Mouse (Mus musculus) midbrain, embryonic 13.5 days (tissue): ENCODE data around the gene Enox1. TPM values are rescaled to one million over a fixed set of nuclear protein-coding genes. Genes with fewer than 3 reads are reported as not detected.
A peak's percentile ranks its signal among the peaks of the same experiment; 100 is the strongest.

Experiments used
- ATAC-seq: fragments of 200-750 bp; cut with Nextera tagmentation; 2 replicates; pipeline ENCODE4 v1.8.0; 2017; ENCODE audit warnings: mild to moderate bottlenecking, moderate TSS enrichment, moderate library complexity
- H3K27ac ChIP-seq: fragments of 300-500 bp; sonication (generic); 2 replicates; pipeline ENCODE4 v1.5.1; 2015; ENCODE audit warnings: inconsistent platforms, mild to moderate bottlenecking, moderate library complexity
- H3K27me3 ChIP-seq: fragments of 300-500 bp; sonication (generic); 2 replicates; pipeline ENCODE4 v1.6.1; 2015; ENCODE audit warnings: mild to moderate bottlenecking, inconsistent platforms
- H3K36me3 ChIP-seq: fragments of 300-500 bp; sonication (generic); 2 replicates; pipeline ENCODE4 v1.6.1; 2015; ENCODE audit warnings: mild to moderate bottlenecking, inconsistent platforms
- H3K4me1 ChIP-seq: fragments of 300-500 bp; sonication (generic); replicated peaks from 2 replicates; pipeline ENCODE4 v1.6.1; 2015; ENCODE audit warnings: inconsistent platforms
- H3K4me2 ChIP-seq: fragments of 300-500 bp; sonication (generic); replicated peaks from 2 replicates; pipeline ENCODE4 v1.6.1; 2015; ENCODE audit warnings: moderate library complexity, mild to moderate bottlenecking, inconsistent platforms
- H3K4me3 ChIP-seq: fragments of 300-500 bp; sonication (generic); replicated peaks from 2 replicates; pipeline ENCODE4 v1.5.1; 2015; ENCODE audit warnings: mild to moderate bottlenecking, inconsistent platforms
- H3K9ac ChIP-seq: fragments of 300-500 bp; sonication (generic); replicated peaks from 2 replicates; pipeline ENCODE4 v1.6.1; 2015; ENCODE audit warnings: mild to moderate bottlenecking, inconsistent platforms
- H3K9me3 ChIP-seq: fragments of 300-500 bp; sonication (generic); 2 replicates; pipeline ENCODE4 v1.6.1; 2016; ENCODE audit warnings: mild to moderate bottlenecking, inconsistent platforms
- WGBS: fragments of 180-500 bp; shearing (Covaris S2); methylation state at CpG from one replicate; pipeline ENCODE4 v1.1.7; 2015; 5-methylcytosine and 5-hydroxymethylcytosine counted together
- polyA plus RNA-seq: library from polyadenylated mRNA; unstranded; fragments of >200 nt; fragmentation: Nextera tagmentation; extraction: Ambion mirVana; gene quantifications from 2 replicates; pipeline ENCODE4 v1.2.1, GENCODE M21; 2015

Enox1 gene
- polyA plus RNA-seq, 1 experiment from 2014 or later, result 44.0 TPM

GRCm38 (mm10) chr14:77256943-77257342 lies 100.4 kb downstream of the Enox1 start:
- Histone ChIP-seq H3K27ac (no peak overlapping the region), H3K36me3 (no peaks in the 10 kb centered on the region), H3K9me3 (no peaks in the 10 kb centered on the region), H3K27me3 (no peaks in the 10 kb centered on the region), H3K9ac (no peak overlapping the region), H3K4me2 (no peak overlapping the region), H3K4me3 (no peak overlapping the region), H3K4me1 (peaks cover 19% of the 10 kb centered on the region)
- ATAC-seq, result no peak
- WGBS, result 64% methylated on average over 2 of the region's 2 CpGs

GRCm38 (mm10) chr14:77257461-77257860 lies 100.9 kb downstream of the Enox1 start:
- H3K27me3 ChIP-seq, result no peaks in the 10 kb centered on the region
- no peak overlapping the region for H3K27ac ChIP-seq
- H3K4me3 ChIP-seq, result no peak overlapping the region
- no peak for ATAC-seq
- H3K4me1 ChIP-seq, result peaks cover 19% of the 10 kb centered on the region
- no peak overlapping the region for H3K4me2 ChIP-seq
- H3K36me3 ChIP-seq, result no peaks in the 10 kb centered on the region
- H3K9me3 ChIP-seq, result no peaks in the 10 kb centered on the region
- H3K9ac ChIP-seq, result no peak overlapping the region
- WGBS, result 62% methylated on average over 1 of the region's 1 CpGs

- ATAC-seq, result no peak
- no peaks in the 10 kb centered on the region for H3K9me3 ChIP-seq
- no peak overlapping the region for H3K4me3 ChIP-seq
- peaks cover 19% of the 10 kb centered on the region for H3K4me1 ChIP-seq
- 45% methylated on average over 4 of the region's 4 CpGs for WGBS
- no peak overlapping the region for H3K4me2 ChIP-seq
- no peak overlapping the region for H3K27ac ChIP-seq
- H3K9ac ChIP-seq, result no peak overlapping the region
- H3K27me3 ChIP-seq, result no peaks in the 10 kb centered on the region
- no peaks in the 10 kb centered on the region for H3K36me3 ChIP-seq
Measured at GRCm38 (mm10) chr14:77258186-77258585, 101.6 kb downstream of the Enox1 start.

- Histone ChIP-seq H3K27me3 (no peaks in the 10 kb centered on the region), H3K4me1 (peaks cover 31% of the 10 kb centered on the region), H3K4me2 (no peak overlapping the region), H3K27ac (no peak overlapping the region), H3K36me3 (no peaks in the 10 kb centered on the region), H3K9me3 (no peaks in the 10 kb centered on the region), H3K4me3 (no peak overlapping the region), H3K9ac (no peak overlapping the region)
- ATAC-seq, result no peak
- WGBS, result 94% methylated on average over 5 of the region's 5 CpGs
Measured at GRCm38 (mm10) chr14:77259686-77260085, 103.1 kb downstream of the Enox1 start.

GRCm38 (mm10) chr14:77260107-77260506 lies 103.5 kb downstream of the Enox1 start:
- 69% methylated on average over 4 of the region's 4 CpGs for WGBS
- Histone ChIP-seq H3K4me3 (no peak overlapping the region), H3K4me1 (peaks cover 28% of the 10 kb centered on the region), H3K4me2 (no peak overlapping the region), H3K36me3 (no peaks in the 10 kb centered on the region), H3K27ac (no peak overlapping the region), H3K9ac (no peak overlapping the region), H3K9me3 (no peaks in the 10 kb centered on the region), H3K27me3 (no peaks in the 10 kb centered on the region)
- no peak for ATAC-seq

GRCm38 (mm10) chr14:77266805-77267771 lies 110.5 kb downstream of the Enox1 start:
- Histone ChIP-seq H3K36me3 (no peaks in the 10 kb centered on the region), H3K9me3 (no peaks in the 10 kb centered on the region), H3K4me3 (no peak overlapping the region), H3K27ac (peak overlapping the region; percentile 58; the same call in 1 of the 2 replicates), H3K4me1 (peaks cover 42% of the 10 kb centered on the region), H3K27me3 (no peaks in the 10 kb centered on the region), H3K9ac (0 out of 2 replicates have a peak overlapping the region, but pooled peaks have one; percentile 20), H3K4me2 (peak overlapping the region; percentile 33)
- 42% methylated on average over 17 of the region's 17 CpGs for WGBS
- ATAC-seq, result peak; percentile 73

GRCm38 (mm10) chr14:77272248-77272930 lies 115.8 kb downstream of the Enox1 start:
- 69% methylated on average over 12 of the region's 12 CpGs for WGBS
- no peak overlapping the region; the same call in 1 of the 2 replicates for H3K9ac ChIP-seq
- H3K27ac ChIP-seq, result peak overlapping the region; percentile 39; the same call in 1 of the 2 replicates
- peaks cover 34% of the 10 kb centered on the region for H3K4me1 ChIP-seq
- no peaks in the 10 kb centered on the region for H3K27me3 ChIP-seq
- ATAC-seq, result no peak
- H3K4me2 ChIP-seq, result no peak overlapping the region
- no peak overlapping the region for H3K4me3 ChIP-seq
- no peaks in the 10 kb centered on the region for H3K36me3 ChIP-seq
- H3K9me3 ChIP-seq, result no peaks in the 10 kb centered on the region

- WGBS, result 54% methylated on average over 13 of the region's 13 CpGs
- Histone ChIP-seq H3K9ac (no peak overlapping the region; the same call in 1 of the 2 replicates), H3K4me1 (peaks cover 28% of the 10 kb centered on the region), H3K4me2 (no peak overlapping the region), H3K9me3 (no peaks in the 10 kb centered on the region), H3K4me3 (no peak overlapping the region), H3K36me3 (no peaks in the 10 kb centered on the region), H3K27me3 (no peaks in the 10 kb centered on the region), H3K27ac (peak overlapping the region; percentile 39; the same call in 1 of the 2 replicates)
- 0 out of 2 replicates have a peak, but pooled peaks have one; percentile 40 for ATAC-seq
Measured at GRCm38 (mm10) chr14:77272931-77273446, 116.4 kb downstream of the Enox1 start.

GRCm38 (mm10) chr14:77273721-77274120 lies 117.2 kb downstream of the Enox1 start:
- Histone ChIP-seq H3K9ac (no peak overlapping the region), H3K27me3 (no peaks in the 10 kb centered on the region), H3K4me3 (no peak overlapping the region), H3K9me3 (no peaks in the 10 kb centered on the region), H3K4me1 (peaks cover 28% of the 10 kb centered on the region), H3K27ac (peak overlapping the region; percentile 53; the same call in 1 of the 2 replicates), H3K4me2 (no peak overlapping the region), H3K36me3 (no peaks in the 10 kb centered on the region)
- WGBS, result 73% methylated on average over 6 of the region's 6 CpGs
- no peak for ATAC-seq

- 90% methylated on average over 6 of the region's 6 CpGs for WGBS
- H3K4me2 ChIP-seq, result no peak overlapping the region
- no peak for ATAC-seq
Measured at GRCm38 (mm10) chr14:77275607-77276006, 119.0 kb downstream of the Enox1 start.

GRCm38 (mm10) chr14:77279143-77279542 lies 122.6 kb downstream of the Enox1 start:
- Histone ChIP-seq H3K36me3 (no peaks in the 10 kb centered on the region), H3K9ac (no peak overlapping the region), H3K4me1 (peaks cover 14% of the 10 kb centered on the region), H3K9me3 (no peaks in the 10 kb centered on the region), H3K4me3 (no peak overlapping the region), H3K27me3 (no peaks in the 10 kb centered on the region), H3K4me2 (no peak overlapping the region), H3K27ac (no peak overlapping the region)
- 85% methylated on average over 4 of the region's 4 CpGs for WGBS
- no peak for ATAC-seq

More at GRCm38 (mm10) chr14:77275607-77276006, 119.0 kb downstream of the Enox1 start:
- Histone ChIP-seq H3K36me3 (no peaks in the 10 kb centered on the region), H3K4me1 (peaks cover 30% of the 10 kb centered on the region), H3K27ac (no peak overlapping the region), H3K27me3 (no peaks in the 10 kb centered on the region), H3K9me3 (no peaks in the 10 kb centered on the region), H3K4me3 (no peak overlapping the region), H3K9ac (no peak overlapping the region)

GRCm38 (mm10) chr14:77280454-77280853 lies 123.9 kb downstream of the Enox1 start:
- H3K4me3 ChIP-seq, result no peak overlapping the region
- H3K27me3 ChIP-seq, result no peaks in the 10 kb centered on the region
- H3K9me3 ChIP-seq, result no peaks in the 10 kb centered on the region
- no peak overlapping the region for H3K9ac ChIP-seq
- H3K36me3 ChIP-seq, result no peaks in the 10 kb centered on the region
- 92% methylated on average over 2 of the region's 2 CpGs for WGBS
- ATAC-seq, result no peak
- no peak overlapping the region for H3K4me2 ChIP-seq
- H3K4me1 ChIP-seq, result peaks cover 12% of the 10 kb centered on the region
- no peak overlapping the region for H3K27ac ChIP-seq
